Mouse (Mus musculus) liver, embryonic 11.5 days (tissue): ENCODE measurements at regions not wholly inside any gene's neighbourhood (a gene's known extent, or its start where the extent isn't known, plus 50 kb on each side); places are given as distances from the start of the nearest gene placed in this dataset.

ENCODE experiments used
- ATAC-seq: fragments of 200-750 bp; cut with Nextera tagmentation; replicated peaks from 2 replicates; pipeline ENCODE4 v1.8.0; 2017; ENCODE audit warnings: moderate number of reproducible peaks, mild to moderate bottlenecking, moderate TSS enrichment, moderate library complexity; ENCODE audit not compliant: low FRiP score
- DNase-seq: peaks from one replicate; pipeline ENCODE4 v3.0.0-alpha.2; 2017; ENCODE audit warnings: low spot score
- H3K27ac ChIP-seq: fragments of 300-500 bp; sonication (generic); 2 replicates; pipeline ENCODE4 v1.5.1; 2014; ENCODE audit warnings: mild to moderate bottlenecking, low read depth, low read length, control low read depth
- H3K27me3 ChIP-seq: fragments of 300-500 bp; sonication (generic); replicated peaks from 2 replicates; pipeline ENCODE4 v1.6.1; 2014; ENCODE audit warnings: low read length, mixed read lengths; ENCODE audit not compliant: control insufficient read depth, insufficient read depth
- H3K36me3 ChIP-seq: fragments of 300-500 bp; sonication (generic); 2 replicates; pipeline ENCODE4 v1.6.1; 2014; ENCODE audit warnings: mild to moderate bottlenecking, low read length, moderate library complexity, mixed read lengths; ENCODE audit not compliant: control insufficient read depth, insufficient read depth
- H3K4me1 ChIP-seq: fragments of 300-500 bp; sonication (generic); replicated peaks from 2 replicates; pipeline ENCODE4 v1.6.1; 2014; ENCODE audit warnings: low read length, mixed read lengths; ENCODE audit not compliant: control insufficient read depth, insufficient read depth
- H3K4me2 ChIP-seq: fragments of 300-500 bp; sonication (generic); 2 replicates; pipeline ENCODE4 v1.6.1; 2014; ENCODE audit warnings: mild to moderate bottlenecking, control low read depth, moderate library complexity
- H3K4me3 ChIP-seq: fragments of 300-500 bp; sonication (generic); 2 replicates; pipeline ENCODE4 v1.5.1; 2014; ENCODE audit warnings: low read depth, low read length, control low read depth
- H3K9ac ChIP-seq: fragments of 300-500 bp; sonication (generic); 2 replicates; pipeline ENCODE4 v1.6.1; 2014; ENCODE audit warnings: low read depth, low read length, control low read depth
- H3K9me3 ChIP-seq: fragments of 300-500 bp; sonication (generic); 2 replicates; pipeline ENCODE4 v1.6.1; 2016; ENCODE audit warnings: low read length, inconsistent platforms, mixed read lengths; ENCODE audit not compliant: control insufficient read depth
- WGBS: fragments of 180-500 bp; shearing (Covaris S2); extraction: QIAGEN DNeasy Blood & Tissue Kit; methylation state at CpG from one replicate; pipeline ENCODE4 v1.1.7; 2014; 5-methylcytosine and 5-hydroxymethylcytosine counted together

DNA sequence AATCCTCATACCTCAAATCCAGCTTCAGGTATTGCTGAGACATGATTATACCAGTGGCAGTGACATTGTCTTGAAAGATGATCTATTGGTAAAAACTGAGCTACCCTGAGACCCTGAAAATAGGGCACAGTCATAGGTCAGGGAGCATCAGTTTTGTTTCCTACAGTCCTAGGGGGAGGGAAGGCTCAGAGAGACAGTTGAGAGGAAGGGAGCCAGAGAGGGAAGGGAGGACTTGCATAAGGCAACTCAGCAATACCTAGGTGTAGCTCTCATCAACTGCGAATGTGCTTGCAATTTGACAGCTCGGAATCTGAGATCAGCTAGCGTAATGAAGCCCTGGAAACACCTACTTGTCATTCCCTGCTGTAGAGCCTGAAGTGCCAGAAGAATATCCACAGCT is 334.4 kb upstream of the Cxxc4 start:
- no peak overlapping the region for H3K4me3 ChIP-seq
- H3K27me3 ChIP-seq, result no peaks in the 10 kb centered on the region
- ATAC-seq (no peak), DNase-seq (no peak)
- H3K36me3 ChIP-seq, result no peaks in the 10 kb centered on the region
- no peak overlapping the region for H3K27ac ChIP-seq
- no peaks in the 10 kb centered on the region for H3K9me3 ChIP-seq
- WGBS, result 77% methylated on average over 3 of the region's 3 CpGs
- H3K4me1 ChIP-seq, result no peaks in the 10 kb centered on the region
- no peak overlapping the region for H3K9ac ChIP-seq
- H3K4me2 ChIP-seq, result no peak overlapping the region

DNA sequence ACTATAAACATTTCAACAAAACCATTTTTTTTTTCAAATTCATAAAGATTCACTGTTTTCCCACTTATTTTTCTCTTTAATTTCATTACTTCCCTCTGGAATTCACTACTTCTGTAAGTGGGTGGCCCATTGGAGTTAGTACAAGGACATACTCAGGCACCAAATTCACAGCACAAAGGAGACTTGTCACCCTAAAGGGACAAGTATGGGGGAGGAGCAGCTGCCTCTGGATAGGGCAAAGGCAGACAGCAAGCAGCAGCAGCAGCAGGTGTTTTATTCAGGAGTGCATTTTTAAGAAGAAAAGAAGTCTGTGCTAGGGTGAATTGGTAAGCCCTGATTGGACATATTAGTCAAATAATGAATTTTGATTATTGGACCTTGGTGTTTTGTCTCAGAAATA is 314.1 kb upstream of the Cxxc4 start:
- no peak for DNase-seq
- Histone ChIP-seq H3K4me3 (no peak overlapping the region), H3K4me2 (no peak overlapping the region), H3K27ac (no peak overlapping the region), H3K27me3 (no peaks in the 10 kb centered on the region), H3K9me3 (no peaks in the 10 kb centered on the region), H3K9ac (no peak overlapping the region), H3K36me3 (no peaks in the 10 kb centered on the region), H3K4me1 (no peaks in the 10 kb centered on the region)
- no peak for ATAC-seq

DNA sequence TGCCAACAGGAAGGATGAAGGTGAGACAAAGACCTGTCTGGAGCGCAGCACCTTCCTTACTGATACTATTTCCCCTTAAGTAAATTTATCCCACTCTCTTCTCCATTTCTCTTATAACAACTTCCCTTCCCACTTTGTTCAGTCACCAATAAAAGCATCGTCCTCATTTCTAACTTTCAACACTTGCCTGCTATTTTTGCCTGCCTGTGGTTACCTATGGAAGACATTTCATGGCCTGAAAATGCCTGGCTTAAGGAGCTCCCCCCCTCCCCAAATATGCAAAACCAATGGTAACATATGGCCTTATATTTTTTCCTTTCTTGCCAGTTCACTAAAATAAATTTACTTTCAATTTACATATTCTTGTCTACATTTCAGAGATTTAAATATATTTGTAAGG is 271.0 kb upstream of the Cxxc4 start:
- no peaks in the 10 kb centered on the region for H3K4me1 ChIP-seq
- no peaks in the 10 kb centered on the region for H3K36me3 ChIP-seq
- no peak overlapping the region for H3K4me2 ChIP-seq
- H3K4me3 ChIP-seq, result no peak overlapping the region
- H3K9ac ChIP-seq, result no peak overlapping the region
- ATAC-seq (no peak), DNase-seq (no peak)
- no peaks in the 10 kb centered on the region for H3K27me3 ChIP-seq
- no peak overlapping the region for H3K27ac ChIP-seq
- 61% methylated on average over 2 of the region's 2 CpGs for WGBS
- H3K9me3 ChIP-seq, result no peaks in the 10 kb centered on the region

DNA sequence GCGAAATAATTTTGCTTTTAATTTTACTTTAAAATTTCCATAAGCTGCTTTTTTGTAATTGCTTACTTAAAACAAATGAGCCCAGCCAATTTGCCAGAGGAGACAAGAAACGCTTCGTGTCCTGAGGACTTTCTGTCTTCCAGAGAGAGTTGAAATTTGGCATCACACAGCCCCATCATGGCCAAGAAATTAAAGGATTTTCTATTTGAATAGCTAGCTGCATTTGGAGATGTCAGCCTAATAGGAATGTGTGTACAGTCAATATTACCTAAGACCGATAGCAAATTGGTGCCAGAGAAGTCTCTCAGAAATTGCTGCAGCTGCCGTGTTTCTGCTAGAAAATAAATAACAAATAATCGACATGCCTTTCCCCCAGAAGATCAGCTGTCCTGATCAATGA is 268.1 kb upstream of the Cxxc4 start:
- H3K27me3 ChIP-seq, result no peaks in the 10 kb centered on the region
- H3K9me3 ChIP-seq, result no peaks in the 10 kb centered on the region
- H3K9ac ChIP-seq, result no peak overlapping the region
- WGBS, result 82% methylated on average over 6 of the region's 6 CpGs
- no peak overlapping the region for H3K4me3 ChIP-seq
- no peaks in the 10 kb centered on the region for H3K4me1 ChIP-seq
- H3K27ac ChIP-seq, result no peak overlapping the region
- H3K4me2 ChIP-seq, result no peak overlapping the region
- ATAC-seq, result no peak
- DNase-seq, result no peak
- no peaks in the 10 kb centered on the region for H3K36me3 ChIP-seq

DNA sequence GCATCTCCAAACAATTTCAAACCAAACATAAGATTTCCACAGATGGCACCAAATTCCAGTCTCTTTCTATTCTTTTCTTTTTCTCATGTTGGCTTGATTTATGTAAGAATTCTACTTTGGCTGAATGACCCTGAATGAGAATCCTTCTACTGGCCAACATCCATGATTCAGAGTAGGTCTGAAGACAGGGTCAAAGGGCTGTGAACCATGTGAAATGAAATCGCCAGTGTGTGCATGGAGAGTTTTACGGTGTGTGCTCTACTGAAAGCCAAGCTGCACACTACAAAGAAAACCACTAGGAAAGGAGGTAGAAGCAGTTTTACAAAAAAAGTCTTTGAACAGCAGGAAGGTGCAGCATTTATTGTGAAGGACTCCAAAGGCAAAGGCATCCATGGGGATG is 263.5 kb upstream of the Cxxc4 start:
- H3K27ac ChIP-seq, result no peak overlapping the region
- H3K4me3 ChIP-seq, result no peak overlapping the region
- no peaks in the 10 kb centered on the region for H3K4me1 ChIP-seq
- 86% methylated on average over 2 of the region's 2 CpGs for WGBS
- ATAC-seq, result no peak
- H3K9me3 ChIP-seq, result no peaks in the 10 kb centered on the region
- H3K27me3 ChIP-seq, result no peaks in the 10 kb centered on the region
- H3K9ac ChIP-seq, result no peak overlapping the region
- no peak overlapping the region for H3K4me2 ChIP-seq
- no peak for DNase-seq
- no peaks in the 10 kb centered on the region for H3K36me3 ChIP-seq

DNA sequence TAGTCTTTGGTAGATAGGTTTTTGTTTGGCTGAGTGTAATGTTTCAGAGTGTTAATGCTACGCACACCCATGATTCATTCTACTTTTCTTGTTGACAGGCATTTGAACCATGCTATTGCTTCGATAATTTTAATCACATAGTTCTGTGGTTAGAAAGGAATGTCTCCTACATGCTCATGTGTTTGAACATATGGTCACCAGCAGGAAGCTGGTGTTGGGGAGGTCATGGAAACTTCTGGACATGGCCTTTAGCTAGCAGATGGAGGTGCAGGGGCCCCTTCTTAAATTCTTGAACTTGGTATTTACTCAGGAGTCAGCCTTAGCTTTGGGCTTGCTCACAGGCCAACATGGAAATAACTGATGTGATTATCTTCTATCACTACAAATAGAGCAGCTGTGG is 248.6 kb upstream of the Cxxc4 start:
- Histone ChIP-seq H3K4me1 (no peaks in the 10 kb centered on the region), H3K9ac (no peak overlapping the region), H3K4me2 (no peak overlapping the region), H3K9me3 (no peaks in the 10 kb centered on the region), H3K4me3 (no peak overlapping the region), H3K27me3 (no peaks in the 10 kb centered on the region), H3K36me3 (no peaks in the 10 kb centered on the region), H3K27ac (no peak overlapping the region)
- 77% methylated on average over 2 of the region's 2 CpGs for WGBS
- no peak for ATAC-seq
- no peak for DNase-seq

DNA sequence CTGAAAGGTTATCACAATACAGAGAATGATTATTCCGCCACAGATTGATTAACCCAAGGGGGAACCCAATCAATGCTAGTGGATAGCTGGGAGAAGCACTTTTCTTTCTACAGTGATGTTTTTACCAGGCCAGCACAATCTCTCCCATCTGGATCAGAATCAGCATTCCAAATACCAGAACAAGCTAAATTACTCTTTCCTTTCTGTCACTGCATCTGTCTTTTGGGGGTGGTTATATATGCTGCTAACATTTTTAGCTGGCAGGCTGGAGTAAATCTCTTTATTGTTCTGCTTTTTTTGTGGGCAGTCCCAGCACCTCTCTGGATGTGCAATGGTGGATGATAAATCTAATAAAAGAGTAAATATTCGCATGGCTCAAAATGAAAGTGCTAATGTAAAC is 242.3 kb upstream of the Cxxc4 start:
- no peaks in the 10 kb centered on the region for H3K36me3 ChIP-seq
- 88% methylated on average over 2 of the region's 2 CpGs for WGBS
- no peaks in the 10 kb centered on the region for H3K27me3 ChIP-seq
- DNase-seq (no peak), ATAC-seq (no peak)
- H3K27ac ChIP-seq, result no peak overlapping the region
- H3K4me3 ChIP-seq, result no peak overlapping the region
- H3K9ac ChIP-seq, result no peak overlapping the region
- H3K4me1 ChIP-seq, result no peaks in the 10 kb centered on the region
- no peak overlapping the region for H3K4me2 ChIP-seq
- no peaks in the 10 kb centered on the region for H3K9me3 ChIP-seq

DNA sequence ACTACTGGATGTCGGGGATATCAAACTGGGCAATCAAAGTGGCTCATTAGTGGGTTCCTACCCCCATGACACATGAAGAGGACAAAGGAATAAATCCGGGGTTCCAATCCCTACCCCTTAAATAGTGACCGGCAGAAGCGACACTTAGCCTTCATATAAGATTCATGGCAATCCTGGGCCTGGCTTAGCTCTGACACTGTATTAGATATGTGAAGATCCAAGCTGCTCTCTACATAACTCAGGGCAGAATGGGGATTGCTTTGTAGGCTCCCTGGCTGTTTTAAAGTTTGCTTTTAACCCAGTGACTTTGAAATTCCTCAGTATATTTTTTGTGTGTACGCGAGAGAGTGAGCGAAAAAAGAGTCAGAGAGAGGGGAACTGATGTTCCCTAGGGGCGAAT is 236.3 kb upstream of the Cxxc4 start:
- H3K4me3 ChIP-seq, result no peak overlapping the region
- 86% methylated on average over 8 of the region's 8 CpGs for WGBS
- no peaks in the 10 kb centered on the region for H3K27me3 ChIP-seq

DNA sequence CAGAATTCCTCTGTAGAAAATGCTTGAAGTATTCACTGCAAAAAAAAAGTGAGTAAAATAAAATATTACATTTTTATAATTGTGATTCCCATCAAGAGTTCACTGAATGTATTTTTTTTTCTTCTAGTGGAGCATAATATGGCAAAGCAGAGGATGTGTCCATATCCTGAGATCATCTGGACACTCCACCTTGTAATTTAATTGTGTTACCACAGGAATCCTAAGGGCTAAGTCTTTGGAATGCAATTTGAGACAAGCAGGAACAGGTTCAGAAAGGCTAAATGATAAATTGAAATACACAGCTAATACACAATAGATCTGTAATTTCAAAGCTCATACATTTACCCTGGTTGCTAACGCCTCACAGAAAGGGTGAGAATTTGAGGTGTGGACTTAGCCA is 235.7 kb upstream of the Cxxc4 start:
- H3K27me3 ChIP-seq, result no peaks in the 10 kb centered on the region
- H3K36me3 ChIP-seq, result no peaks in the 10 kb centered on the region
- H3K4me2 ChIP-seq, result no peak overlapping the region
- DNase-seq, result no peak
- H3K27ac ChIP-seq, result no peak overlapping the region
- 72% methylated on average over 1 of the region's 1 CpGs for WGBS
- no peaks in the 10 kb centered on the region for H3K4me1 ChIP-seq
- H3K4me3 ChIP-seq, result no peak overlapping the region
- no peak for ATAC-seq
- no peak overlapping the region for H3K9ac ChIP-seq
- H3K9me3 ChIP-seq, result no peaks in the 10 kb centered on the region

More for the DNA sequence above, 236.3 kb upstream of the Cxxc4 start:
- Histone ChIP-seq H3K9ac (no peak overlapping the region), H3K9me3 (no peaks in the 10 kb centered on the region), H3K4me1 (no peaks in the 10 kb centered on the region), H3K36me3 (no peaks in the 10 kb centered on the region), H3K4me2 (no peak overlapping the region), H3K27ac (no peak overlapping the region)
- ATAC-seq (no peak), DNase-seq (no peak)
